Mouse (Mus musculus) forelimb bud, embryonic 11.5 days (tissue): ENCODE measurements at regions not wholly inside any gene's neighbourhood (a gene's known extent, or its start where the extent isn't known, plus 50 kb on each side); places are given as distances from the start of the nearest gene placed in this dataset.

Experiments used
- DNase-seq: peaks from one replicate; pipeline ENCODE4 v3.0.0-alpha.2; 2012; ENCODE audit warnings: low read depth, low spot score

GRCm38 (mm10) chr13:84644024-84644423 is 421.9 kb downstream of the Tmem161b start:
- DNase-seq: no peak

GRCm38 (mm10) chr13:84646899-84647298 is 424.8 kb downstream of the Tmem161b start:
- no peak for DNase-seq

DNA sequence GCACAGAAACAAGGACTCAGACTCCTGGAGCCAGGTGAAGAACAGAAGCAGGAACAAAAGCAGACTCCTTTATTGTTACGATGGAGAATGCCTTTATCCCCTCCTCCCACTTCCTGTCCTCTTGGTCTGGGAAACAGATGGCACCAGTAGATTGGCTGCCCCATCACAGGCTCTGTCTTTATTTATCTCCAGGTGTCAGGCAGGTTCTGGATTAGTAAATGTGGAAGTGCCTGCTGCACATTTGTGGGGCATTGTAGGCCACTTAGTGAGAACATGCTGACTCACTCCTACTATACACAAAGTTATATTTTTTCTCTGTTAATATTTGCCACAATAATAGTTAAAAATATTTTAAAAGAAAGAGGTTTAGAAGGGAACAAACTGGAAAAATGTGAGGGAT is 426.0 kb downstream of the Tmem161b start:
- DNase-seq: no peak

- no peak for DNase-seq
Measured at GRCm38 (mm10) chr13:84663967-84664366, 441.9 kb downstream of the Tmem161b start.

- DNase-seq: no peak
Measured at GRCm38 (mm10) chr13:84680971-84681370, 458.9 kb downstream of the Tmem161b start.

- DNase-seq: no peak
Measured at GRCm38 (mm10) chr13:84685930-84686329, 463.8 kb downstream of the Tmem161b start.

GRCm38 (mm10) chr13:84693462-84693861 is 471.4 kb downstream of the Tmem161b start:
- DNase-seq: peak; percentile 34

GRCm38 (mm10) chr13:84698472-84699080 is 476.5 kb downstream of the Tmem161b start:
- no peak for DNase-seq

GRCm38 (mm10) chr13:84741231-84741630 is 448.0 kb upstream of the Ccnh start:
- DNase-seq: no peak

DNA sequence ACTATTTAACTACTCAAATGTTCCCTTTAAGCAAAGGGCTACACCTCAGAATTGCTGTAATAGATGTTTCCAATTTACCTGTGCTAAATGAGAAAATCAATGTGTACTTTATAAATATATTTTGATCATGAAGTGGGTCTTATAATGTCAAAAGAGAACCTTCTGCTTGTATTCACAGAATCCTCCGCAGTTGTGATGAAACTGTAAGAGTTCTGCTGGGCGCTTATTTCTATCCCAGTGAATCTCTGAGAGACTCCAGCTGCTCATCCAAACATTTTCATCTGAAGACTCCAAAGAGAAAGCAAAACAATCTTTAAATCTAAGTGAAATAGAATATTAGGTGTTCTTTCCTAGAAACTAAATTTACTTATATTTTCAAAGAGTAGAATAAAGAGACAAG is 440.9 kb upstream of the Ccnh start:
- no peak for DNase-seq

- no peak for DNase-seq
Measured at GRCm38 (mm10) chr13:84749214-84749613, 440.0 kb upstream of the Ccnh start.

DNA sequence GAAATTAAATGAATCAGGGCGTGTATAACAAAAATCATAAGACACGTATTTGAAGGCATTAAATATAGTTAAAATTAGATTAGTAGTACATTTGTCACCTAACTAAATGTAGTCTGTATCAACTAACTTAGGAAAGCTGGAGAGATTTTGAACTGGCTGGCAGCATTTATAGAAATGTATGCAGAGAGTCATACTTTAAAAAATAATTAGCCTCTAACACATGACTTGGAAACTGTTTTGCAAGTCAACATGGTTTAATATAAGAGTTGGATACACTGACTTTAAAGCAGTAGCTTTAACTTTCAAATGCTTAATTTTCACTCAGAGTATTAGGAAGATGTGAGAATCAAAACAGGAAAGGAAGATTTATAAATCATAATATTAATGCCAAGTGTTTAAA is 439.1 kb upstream of the Ccnh start:
- no peak for DNase-seq

GRCm38 (mm10) chr13:84751576-84752490 is 437.4 kb upstream of the Ccnh start:
- DNase-seq: no peak

DNA sequence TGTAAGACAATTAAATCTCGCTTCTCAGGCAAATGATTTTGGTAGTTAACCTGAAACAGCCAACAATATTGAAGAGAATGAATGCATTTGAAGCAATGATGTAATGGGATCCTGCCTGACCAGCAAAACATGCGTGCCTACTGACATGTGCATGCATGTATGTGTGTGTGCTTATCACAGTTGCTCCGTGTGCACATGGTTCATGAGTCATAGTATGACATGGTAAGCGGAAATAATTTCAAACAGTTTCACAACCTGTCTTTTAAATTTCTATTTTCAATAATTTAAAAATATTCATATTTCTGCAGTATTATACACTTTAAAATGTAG is 436.8 kb upstream of the Ccnh start:
- DNase-seq: no peak

DNA sequence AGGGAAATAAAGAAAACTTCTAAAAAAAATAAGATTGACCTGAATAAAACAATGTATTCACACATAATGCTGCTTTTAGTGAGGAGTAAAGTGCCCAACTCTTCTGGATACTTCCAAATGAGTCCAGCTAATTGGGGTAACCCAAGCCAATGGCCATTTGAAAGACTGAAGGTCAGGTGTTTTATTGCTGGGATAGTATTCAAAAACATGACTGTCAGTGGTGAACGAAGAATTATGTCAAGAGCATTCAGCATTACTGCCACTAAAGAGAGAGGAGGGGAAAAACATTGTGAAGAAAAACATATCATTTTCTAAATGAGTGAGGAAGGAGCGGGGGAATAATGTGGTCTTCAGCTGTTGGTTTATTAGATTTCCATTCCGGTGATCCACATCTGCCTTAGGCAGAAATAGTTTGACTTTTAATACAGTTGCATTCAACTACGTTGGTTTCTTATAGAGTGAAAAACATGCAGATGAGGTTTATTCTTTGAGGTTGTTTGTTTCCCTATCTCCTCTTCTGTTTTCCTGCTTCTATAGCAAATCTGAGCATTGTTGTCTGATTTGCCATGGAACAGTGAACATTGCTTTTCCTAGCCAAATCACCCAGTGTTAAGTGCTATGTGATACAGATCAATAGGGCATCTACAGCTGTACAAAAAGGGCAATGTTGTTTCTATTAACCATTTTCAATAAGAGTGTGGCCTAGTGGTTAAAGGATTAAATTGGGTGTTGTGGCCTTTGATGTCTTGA is 435.3 kb upstream of the Ccnh start:
- DNase-seq: no peak

DNA sequence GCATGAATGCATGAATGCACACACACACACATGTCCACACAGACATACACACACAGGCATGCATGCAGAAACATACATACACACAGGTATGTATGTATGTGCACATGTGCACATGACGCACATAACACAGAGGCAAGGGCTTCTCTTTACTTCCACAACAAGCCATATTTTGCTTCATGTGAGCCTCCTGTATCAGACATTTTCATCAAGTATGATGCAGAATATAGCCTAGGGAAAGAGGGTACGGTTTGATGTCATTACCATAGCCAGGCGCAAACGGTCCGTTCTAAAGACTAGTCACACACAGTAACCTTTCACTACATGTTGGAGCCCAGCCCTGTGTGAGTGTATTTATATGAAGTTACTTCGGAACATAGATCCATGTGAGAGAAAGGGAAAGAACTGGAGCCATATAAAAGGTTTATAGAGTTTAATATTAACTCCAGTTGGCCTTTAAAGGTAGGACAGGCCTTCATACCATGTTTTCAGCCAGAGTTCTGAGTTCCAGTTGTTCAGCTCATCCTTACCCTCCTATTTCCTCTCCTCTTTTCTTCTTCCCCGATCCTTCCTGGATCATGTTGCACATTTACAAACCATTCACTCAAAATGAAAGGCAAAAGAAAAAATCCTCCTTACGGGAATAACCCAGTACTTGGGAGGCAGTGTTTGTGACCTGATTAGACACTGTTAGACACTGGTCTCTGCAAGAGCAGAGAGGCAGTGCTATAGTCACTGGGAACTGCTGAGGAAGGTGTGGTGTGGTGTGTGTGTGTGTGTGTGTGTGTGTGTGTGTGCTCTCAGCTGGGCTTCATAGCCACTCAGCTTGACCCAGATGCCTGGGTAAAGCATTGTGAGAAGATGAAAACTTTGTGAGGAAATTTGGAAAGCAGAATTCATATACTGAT is 434.1 kb upstream of the Ccnh start:
- no peak for DNase-seq

GRCm38 (mm10) chr13:84756796-84757335 is 432.3 kb upstream of the Ccnh start:
- DNase-seq: no peak

DNA sequence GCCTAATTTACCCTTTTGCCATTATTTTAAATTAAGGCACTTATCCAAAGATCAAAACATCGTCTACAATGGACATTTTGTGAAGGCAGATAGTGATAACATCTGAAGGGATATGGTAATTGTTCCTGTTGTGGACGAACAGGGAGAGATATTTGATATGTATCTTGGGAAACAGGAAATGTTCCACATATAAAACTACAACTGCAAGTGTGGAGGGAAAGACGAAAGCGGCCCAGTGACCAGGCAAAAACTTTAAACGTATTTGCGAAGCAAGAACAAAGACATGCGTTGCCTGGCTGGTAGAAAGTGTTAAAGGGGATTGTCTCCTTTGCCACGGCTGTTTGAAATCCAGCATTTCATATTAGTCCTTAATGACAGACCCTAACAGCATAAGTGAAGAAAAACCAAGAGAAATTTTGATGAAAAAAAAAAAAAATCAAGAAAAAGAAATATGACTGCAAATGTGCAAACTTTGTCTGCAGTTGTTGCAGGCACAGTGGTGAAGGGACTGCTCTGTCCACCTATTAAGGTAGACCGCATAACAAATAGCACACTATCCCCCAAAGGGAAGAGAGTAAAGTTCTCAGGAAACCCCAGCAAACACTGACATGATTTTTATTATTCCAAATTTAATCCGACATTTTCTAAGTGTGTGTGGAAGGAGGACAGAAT is 431.2 kb upstream of the Ccnh start:
- no peak for DNase-seq

GRCm38 (mm10) chr13:84758568-84758900 is 430.7 kb upstream of the Ccnh start:
- peak; percentile 76 for DNase-seq

- DNase-seq: no peak
Measured at GRCm38 (mm10) chr13:84759061-84759460, 430.1 kb upstream of the Ccnh start.

GRCm38 (mm10) chr13:84760471-84760870 is 428.7 kb upstream of the Ccnh start:
- DNase-seq: no peak
